Mouse (Mus musculus) leukemia stem cell, adult 10-12 weeks (primary cell): ENCODE data around the gene Stk38. TPM values are rescaled to one million over a fixed set of nuclear protein-coding genes. Genes with fewer than 3 reads are reported as not detected.

ENCODE experiments used
- polyA plus RNA-seq: library from polyadenylated mRNA; stranded (reverse); fragments of >175 nt; gene quantifications from 2 replicates; pipeline ENCODE4 v1.2.3, GENCODE M21; 2012; ENCODE audit warnings: low replicate concordance

Gene Stk38
- polyA plus RNA-seq, result 121 and 156 TPM in 2 replicates

GRCm38 (mm10) chr17:29007641-29008325, at the start of gene Stk38:
Stk38 (minus strand) TSS chr17:29007995.

GRCm38 (mm10) chr17:29032274-29033069, 24.7 kb upstream of the Stk38 start, which contains the start of gene Srsf3:
Srsf3 (plus strand) TSS chr17:29032628.

GRCm38 (mm10) chr17:28951831-28952799, 55.7 kb downstream of the Stk38 start, which contains the start of gene Kctd20:
Kctd20 (plus strand) TSS chr17:28951950.

GRCm38 (mm10) chr17:28943740-28944139, 64.1 kb downstream of the Stk38 start, which contains the start of gene Pxt1:
Pxt1 (minus strand) TSS chr17:28943840.

Other genes with a start within 250 kb of the Stk38 start
- 0.45 TPM in 1 of 2 replicates, not detected in the other for gene Mapk13, start 238.7 kb downstream of the Stk38 start, polyA plus RNA-seq
- 90.8 and 145 TPM in 2 replicates for gene Brpf3, start 206.9 kb downstream of the Stk38 start, polyA plus RNA-seq
- not detected in 2 replicates for gene Pnpla1, start 149.6 kb downstream of the Stk38 start, polyA plus RNA-seq
- gene 4930539E08Rik, start 92.7 kb downstream of the Stk38 start, polyA plus RNA-seq, result 0.10 and 0.14 TPM in 2 replicates
- 0.58 TPM in 1 of 2 replicates, not detected in the other for gene Pxt1, start 64.2 kb downstream of the Stk38 start, polyA plus RNA-seq
- gene Kctd20, start 56.0 kb downstream of the Stk38 start, polyA plus RNA-seq, result 78.2 and 93.8 TPM in 2 replicates
- 16.8 and 279 TPM in 2 replicates for gene Srsf3, start 24.6 kb upstream of the Stk38 start, polyA plus RNA-seq
- 35.1 and 66.5 TPM in 2 replicates for gene Cdkn1a, start 83.0 kb upstream of the Stk38 start, polyA plus RNA-seq
- gene Rab44, start 106.2 kb upstream of the Stk38 start, polyA plus RNA-seq, result 0.69 and 1.7 TPM in 2 replicates
- gene Cpne5, start 230.2 kb upstream of the Stk38 start, polyA plus RNA-seq, result 9.3 and 47.2 TPM in 2 replicates